Mouse (Mus musculus): ENCODE measurements at regions not wholly inside any gene's neighbourhood (a gene's known extent, or its start where the extent isn't known, plus 50 kb on each side); places are given as distances from the start of the nearest gene placed in this dataset.
"Not testable (repeated sequence)": the region's sequence is repeated elsewhere in the genome, so short reads cannot be mapped to it uniquely, and the experiment has no call there.

DNA sequence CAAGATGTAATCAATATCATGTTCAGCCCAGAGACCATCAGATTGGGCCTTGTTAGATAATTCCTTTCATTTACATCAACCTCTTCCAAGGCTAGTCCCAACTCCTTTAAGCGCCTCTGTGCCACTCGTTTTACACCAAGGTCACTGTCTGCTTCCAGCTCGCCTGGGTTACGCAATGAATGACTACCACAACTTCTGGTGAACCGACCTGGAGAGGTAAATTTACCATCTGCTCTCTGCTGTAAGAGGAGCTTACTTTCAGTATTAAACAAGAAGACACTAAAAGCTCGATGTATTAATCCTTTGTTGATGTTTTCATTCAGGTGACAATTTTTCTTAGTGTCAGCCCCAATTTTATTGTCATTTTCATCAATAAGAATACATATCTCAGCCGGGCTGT lies 51.7 kb upstream of the Fam174b start:
- DNase-seq (ENCODE audit: extremely low spot score, low read depth, low spot score), result no peak

DNA sequence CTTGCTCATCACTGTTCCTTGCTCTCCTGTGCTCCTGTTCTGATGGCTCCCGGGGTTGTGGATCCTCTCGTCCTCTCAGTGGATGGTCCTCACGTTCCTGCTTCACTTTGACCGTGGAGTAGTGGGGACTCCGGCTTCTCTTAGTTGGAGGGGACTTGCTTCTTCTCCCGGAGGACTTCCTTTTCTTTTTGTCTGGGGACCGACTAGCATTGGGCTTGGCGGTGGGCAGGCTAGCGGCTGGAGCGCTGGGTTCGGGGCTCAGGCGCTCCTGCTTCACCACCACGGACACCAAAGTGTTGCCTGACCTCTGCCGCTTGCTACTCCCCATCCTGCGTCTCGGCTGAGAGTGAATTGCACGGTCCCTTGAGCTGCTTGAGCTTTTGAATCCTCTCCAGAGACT lies 53.9 kb upstream of the Fam174b start:
- not testable (repeated sequence) for DNase-seq (ENCODE audit: extremely low spot score, low read depth, low spot score)

DNA sequence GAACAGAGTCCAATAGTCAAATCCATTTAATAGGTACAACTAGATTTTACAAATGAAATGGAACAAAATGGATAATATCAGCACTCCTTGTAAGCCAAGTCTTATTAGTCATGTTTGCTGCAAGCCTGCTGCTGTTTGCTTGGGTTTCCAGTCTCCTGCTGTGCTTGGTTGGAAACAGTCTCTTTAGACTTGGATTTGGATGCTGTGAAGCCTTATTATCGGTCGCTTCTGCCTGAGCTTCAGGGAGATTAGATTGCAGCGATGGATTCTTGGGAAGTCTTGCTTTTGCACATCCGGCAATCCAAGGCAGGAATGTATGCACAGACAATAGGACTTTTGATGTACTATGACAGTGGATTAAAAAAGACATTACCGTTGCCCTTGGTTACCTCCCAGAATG lies 57.3 kb upstream of the Fam174b start:
- no peak for DNase-seq (ENCODE audit: extremely low spot score, low read depth, low spot score)

DNA sequence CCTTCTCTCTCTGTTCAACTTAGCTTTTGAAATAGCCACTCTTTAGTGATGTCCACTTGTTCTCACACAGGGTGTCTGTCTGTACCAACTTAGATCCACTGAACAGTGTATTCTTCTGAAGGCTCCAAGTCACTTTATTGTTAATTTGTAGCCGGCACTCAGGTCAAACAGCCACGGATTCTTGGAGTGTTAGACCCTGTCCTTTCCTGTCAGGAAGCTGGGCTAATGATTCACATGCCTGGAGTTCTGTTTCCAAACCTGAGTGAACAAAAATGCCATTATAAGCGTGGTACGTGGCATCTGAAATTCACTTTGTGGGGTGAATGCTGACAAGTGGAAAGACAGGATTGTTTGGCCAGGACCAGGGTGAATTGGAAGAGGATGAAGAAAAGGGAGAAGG lies 69.5 kb upstream of the Fam174b start:
- DNase-seq (ENCODE audit: extremely low spot score, low read depth, low spot score), result no peak

DNA sequence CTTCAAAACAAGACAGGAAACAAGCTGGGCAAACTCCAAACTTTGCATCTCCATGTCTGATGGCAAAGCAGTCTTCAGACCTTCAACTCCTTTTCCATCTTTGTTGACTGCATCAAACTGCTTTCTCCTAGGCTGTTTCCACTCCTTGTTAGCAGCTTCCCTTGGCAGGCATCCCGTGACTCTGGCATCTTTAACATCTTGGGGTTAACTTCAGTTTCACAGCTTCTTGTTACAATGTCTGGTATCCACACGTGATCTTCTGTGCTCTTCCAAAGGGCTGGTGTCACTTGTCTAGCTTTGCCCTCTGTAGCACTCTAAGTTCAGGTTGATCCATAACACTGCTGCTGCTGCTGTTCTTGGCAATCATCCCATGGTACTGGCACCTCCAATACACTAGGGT lies 71.3 kb upstream of the Fam174b start:
- DNase-seq (ENCODE audit: extremely low spot score, low read depth, low spot score), result no peak

DNA sequence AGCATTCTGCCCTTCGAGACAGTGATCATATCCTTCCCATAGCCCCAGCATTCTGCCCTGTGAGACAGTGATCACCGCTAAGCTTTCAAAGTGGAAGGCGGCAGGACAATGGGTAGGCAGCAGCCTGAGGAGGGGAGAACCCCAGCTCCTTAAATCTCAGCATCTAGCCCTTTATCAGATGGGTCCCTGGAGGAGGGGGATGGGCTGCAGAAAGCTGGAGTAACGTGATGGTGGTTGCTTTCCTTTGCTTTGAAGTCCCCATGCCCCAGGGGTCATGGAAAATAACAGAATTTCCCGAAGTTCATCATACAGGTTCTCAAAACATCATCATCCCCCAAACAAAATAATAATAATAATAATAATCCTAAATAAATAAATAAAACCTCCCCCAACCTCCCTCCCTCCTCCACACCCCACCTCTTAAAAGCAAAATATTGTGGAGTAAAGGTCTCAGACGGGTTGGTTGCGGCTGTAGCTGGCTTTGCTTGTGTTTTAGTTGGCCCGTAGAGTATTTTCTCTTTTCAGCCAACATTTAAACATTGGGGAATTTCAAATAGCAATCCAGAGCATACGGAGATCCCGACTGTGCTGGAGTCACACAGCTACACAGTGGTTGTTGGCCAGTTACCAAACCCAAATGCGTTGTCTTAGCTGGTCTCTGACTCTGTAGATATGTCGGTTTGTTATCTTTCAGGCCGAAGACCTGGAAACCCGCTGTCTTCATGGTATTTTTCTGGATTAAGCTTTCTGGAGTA lies 73.0 kb upstream of the Fam174b start:
- DNase-seq (ENCODE audit: extremely low spot score, low read depth, low spot score), result no peak

DNA sequence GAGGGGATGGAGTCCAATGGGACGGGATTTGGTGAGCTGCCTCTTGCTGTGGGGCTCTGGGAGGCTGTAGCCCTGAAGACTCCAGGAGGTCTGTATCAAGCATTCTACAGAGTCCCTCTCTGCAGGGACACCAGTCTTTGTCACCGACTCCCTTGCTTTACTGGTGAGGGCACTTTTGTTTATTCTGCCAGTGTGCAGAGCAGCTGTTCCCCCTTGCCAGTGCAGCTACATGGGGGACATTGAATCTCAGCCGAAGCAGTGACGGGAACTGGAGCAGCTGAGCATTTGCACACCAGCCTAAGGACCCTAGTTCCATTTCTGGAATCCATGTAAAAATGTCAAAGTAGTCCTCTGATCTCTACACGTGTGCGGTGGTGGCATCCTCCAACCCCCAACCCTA lies 75.1 kb upstream of the Fam174b start:
- no peak for DNase-seq (ENCODE audit: extremely low spot score, low read depth, low spot score)

DNA sequence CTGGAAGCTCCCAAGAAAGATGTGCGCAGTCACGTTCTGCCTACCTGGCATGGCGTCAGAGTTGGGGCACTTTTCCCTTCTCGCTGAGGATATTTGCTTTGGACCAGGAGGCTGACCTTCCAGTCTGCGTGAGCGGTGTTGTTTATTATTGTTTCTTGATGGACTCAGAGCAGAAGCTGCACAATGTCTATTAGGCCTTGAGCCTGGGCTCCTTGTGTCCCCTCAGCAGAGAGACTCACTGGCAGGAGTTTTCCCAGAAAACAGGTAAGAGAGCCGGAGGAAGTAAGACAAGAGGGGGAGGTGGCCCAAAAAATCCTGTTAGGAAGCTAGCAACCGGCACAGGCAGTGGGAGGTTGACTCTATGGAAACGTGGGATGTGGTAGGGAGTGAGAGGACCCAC lies 77.6 kb upstream of the Fam174b start:
- DNase-seq (ENCODE audit: extremely low spot score, low read depth, low spot score), result no peak

DNA sequence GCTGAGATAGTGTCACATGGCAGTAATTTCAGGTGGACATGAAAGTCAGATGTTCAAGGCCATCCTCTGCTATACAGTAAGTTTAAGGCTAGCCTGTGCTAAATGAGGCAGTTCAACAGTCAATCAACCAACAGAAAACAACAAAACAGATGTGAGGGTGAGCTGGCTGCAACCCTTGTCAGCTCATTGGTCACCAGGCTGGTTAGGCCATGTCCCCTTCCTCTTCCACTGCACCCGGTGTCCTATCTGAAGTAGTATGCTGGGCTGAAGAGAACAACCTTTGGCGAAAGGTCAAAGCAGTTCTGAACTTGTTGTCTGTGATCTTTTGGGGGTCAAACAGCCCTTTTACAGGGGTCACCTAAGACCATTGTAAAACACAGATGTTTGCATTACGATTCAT lies 78.2 kb upstream of the Fam174b start:
- DNase-seq (ENCODE audit: extremely low spot score, low read depth, low spot score), result no peak

DNA sequence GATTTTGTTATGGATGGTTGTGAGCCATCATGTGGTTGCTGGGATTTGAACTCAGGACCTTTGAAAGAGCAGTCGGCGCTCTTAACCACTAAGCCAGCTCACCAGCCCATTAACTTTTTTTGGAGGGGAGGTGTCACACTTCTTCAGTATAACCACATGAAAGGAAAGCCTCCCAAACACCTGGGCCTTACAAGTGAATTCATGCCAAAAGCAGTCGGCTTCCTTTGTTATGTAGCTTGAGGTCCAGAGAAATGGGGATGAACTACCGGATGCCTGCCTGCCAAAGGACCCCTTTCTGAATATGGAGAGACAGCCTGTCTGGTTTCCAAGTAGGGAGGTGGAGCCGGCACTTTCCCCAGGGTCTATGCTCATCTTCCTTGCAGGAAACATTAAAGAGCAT lies 80.6 kb upstream of the Fam174b start:
- no peak for DNase-seq (ENCODE audit: extremely low spot score, low read depth, low spot score)

DNA sequence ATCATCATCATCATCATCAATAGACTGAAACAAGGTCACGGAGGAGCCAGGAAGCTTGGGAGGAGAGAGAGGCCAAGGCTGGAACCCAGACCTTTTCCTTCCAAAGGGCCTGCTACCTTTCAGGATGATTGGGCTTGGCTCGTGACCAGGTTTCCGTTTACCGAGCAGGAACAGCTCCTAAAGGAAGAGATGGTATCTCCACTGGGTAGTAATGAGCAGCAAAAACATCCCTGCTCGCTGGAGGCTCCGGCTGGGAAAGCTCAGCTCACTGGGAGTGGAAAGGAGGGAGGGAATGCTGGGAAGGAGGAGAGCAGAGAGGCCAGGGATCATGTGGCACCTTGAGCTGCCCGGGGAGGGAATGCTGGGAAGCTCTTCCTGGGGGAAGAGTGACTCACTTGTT lies 82.8 kb upstream of the Fam174b start:
- no peak for DNase-seq (ENCODE audit: extremely low spot score, low read depth, low spot score)

DNA sequence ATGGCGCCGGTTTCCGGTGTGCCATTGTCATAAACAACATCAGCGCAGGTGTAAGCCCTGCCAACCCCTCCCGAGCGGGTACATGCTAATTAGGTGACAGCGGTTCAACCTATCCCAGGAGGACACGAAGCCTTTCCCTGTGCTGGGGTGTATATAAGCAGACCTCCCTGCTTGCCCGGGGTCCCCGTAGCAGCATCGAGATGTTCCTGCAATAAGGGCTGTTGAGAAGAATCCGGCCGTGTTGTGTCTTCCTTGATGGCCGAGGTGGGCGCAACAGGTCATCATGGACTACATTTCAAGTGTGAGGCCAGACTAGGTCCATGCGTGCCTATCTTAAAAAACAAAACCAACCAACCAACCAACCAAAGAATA lies 83.7 kb upstream of the Fam174b start:
- not testable (repeated sequence) for DNase-seq (ENCODE audit: extremely low spot score, low read depth, low spot score)

DNA sequence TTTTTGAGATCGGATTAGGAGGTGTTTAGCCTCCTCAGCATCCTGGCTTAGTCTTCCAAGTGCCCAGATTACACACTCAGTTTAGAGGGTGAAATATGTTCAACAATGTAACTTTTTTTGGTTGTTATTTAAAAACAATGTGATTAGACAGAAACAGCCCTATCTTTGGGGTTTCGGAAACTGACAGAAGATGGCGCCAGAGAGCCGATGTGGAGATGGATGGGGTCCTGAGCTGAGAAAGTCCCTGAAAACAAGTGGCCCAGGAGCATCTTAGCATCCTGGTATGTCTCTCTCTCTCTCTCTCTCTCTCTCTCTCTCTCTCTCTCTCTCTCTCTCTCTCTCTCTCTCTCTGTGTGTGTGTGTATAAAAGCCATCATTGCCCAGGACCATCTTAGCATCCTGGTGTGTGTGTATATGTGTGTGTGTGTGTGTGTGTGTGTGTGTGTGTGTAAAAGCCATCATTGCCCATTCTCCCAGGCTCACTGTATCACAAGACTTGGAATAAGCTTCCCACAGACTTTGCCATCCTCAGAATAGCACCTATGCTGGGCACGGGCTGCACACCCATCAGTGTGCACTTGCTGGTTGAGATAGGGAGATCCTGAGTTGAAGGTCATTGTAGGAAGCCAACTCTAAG lies 84.2 kb upstream of the Fam174b start:
- DNase-seq (ENCODE audit: extremely low spot score, low read depth, low spot score), result peak; percentile 42

DNA sequence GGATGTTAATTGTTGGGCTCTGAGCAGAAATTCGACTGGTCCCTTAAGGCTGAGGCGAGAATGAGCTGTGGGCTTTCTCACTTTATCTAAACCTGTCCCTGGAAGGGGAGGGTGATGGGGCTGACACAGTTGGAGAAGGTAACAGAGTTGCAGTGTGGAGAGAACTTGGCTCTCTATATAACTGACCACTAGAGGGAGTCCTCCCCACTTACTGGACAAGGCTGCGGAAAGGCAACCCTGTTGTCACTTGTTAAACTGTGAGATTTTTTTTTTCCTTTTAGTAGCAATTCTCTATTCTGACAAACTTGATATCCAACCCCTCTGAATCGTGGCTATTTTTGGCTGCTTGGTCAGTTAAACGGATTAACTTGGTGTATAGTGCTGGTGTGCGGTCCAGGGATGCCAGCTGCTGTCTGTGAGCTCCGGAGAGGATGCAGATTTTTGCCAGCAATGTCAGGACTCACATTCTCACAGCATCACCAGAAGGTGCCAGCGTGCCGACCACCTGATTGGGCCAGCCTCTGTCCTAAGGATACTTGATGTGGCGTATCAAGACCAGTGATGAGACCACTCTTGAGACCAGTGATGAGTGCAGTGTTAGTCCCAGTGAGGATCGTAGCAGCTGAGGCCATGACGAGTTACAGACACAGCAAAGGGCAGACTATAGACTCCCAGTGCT lies 85.8 kb upstream of the Fam174b start:
- peak; percentile 46 for DNase-seq (ENCODE audit: extremely low spot score, low read depth, low spot score)

DNA sequence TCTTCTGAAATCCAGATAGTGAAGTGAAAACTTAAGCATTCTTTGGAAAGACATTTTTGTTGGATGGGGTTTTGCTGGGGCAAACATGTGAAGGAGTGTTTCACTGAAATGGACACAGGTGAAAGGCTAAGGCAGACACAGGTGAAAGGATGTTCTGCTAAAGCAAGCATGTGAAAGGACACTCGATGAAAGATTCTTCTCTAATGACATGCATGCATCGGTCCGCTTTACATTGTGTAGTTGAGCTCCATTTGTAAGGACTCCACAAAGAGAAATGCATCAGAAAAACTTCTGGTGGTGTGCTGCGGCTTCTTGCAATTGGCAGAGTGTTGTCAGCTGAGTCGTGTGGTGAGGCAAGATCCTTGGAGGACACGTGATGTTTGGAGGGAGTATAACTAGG lies 89.2 kb upstream of the Fam174b start:
- no peak for DNase-seq (ENCODE audit: extremely low spot score, low read depth, low spot score)

DNA sequence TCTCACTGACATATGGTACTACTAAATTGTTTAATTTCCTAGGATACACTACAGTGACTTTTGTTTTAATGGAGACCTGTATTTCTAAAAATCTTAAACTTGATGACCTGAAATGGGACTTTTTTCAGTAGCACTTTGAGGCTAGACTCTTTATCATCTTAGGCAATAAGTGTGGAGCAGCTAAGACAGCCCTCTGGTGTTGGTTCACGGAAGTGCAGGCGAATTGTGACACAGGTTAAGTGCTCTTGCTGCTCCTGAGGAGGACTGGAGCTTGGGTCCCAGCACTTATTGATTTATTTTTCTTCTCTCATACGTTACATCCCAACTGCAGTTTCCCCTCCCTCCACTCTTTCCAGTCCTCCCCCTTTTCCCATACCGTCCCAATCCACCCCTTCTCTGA lies 92.1 kb upstream of the Fam174b start:
- DNase-seq (ENCODE audit: extremely low spot score, low read depth, low spot score), result peak; percentile 80

DNA sequence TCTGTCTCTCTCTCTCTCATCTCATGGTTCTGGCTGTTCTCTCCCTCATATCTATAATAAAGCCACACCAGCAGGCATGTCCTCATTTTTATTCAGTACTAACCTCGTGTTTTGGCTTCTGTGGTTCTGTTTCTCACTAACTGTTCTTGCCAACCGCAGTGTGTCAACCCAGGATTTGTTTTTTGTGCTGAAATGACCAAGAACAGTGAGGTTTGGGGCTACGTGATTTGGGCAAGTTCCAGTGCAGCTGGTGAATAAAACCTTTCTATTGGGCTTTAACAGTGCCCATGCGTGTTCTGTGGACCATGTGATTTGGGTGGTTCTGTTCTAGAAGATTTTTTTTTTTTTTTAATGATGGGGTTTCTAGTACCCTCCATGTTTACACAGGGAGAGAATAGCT lies 93.0 kb upstream of the Fam174b start:
- no peak for DNase-seq (ENCODE audit: extremely low spot score, low read depth, low spot score)

DNA sequence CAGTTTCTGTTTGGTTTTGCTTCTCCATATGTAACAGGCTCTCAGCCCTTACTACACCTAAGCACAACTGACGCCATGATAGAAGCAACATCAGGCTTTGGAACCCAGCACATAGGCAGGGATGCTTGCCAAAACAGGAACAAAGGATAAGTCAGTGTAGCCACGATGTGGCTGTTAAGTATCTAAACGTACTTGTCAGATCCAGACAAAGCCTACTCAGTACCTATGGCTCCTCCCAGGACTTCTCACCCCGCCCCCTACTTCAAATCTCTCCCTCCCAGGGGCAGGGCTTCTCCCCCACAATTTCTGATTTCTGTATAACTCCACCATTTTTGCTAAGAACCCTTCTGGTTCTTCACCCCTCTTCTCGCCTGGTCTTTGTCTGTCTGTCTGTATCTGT lies 93.4 kb upstream of the Fam174b start:
- no peak for DNase-seq (ENCODE audit: extremely low spot score, low read depth, low spot score)

DNA sequence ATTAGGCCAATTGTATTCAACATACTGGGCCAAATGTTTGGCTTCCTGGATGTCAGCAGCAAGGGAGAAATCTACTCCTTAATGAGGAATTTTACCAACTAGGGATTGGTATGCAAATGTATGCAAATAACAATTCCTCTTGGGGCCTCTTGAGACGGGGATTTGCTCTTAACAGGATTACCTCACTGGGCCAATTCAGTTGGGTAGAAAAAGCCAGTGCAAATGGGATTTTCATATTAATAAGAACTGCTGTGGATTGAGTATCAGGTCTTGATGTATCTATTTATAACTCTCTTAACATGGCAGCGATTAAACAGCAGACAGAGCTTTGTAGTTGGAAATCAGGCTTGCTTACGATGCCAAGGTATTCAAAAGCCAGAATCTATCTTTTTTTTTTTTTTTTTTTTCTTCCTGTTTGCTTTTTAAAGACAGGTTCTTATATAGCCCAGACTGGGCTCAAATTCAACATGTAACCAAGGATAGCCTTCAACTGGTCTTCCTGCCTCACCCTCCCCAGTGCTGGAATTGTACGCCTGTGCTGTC lies 95.7 kb upstream of the Fam174b start:
- DNase-seq (ENCODE audit: extremely low spot score, low read depth, low spot score), result no peak

DNA sequence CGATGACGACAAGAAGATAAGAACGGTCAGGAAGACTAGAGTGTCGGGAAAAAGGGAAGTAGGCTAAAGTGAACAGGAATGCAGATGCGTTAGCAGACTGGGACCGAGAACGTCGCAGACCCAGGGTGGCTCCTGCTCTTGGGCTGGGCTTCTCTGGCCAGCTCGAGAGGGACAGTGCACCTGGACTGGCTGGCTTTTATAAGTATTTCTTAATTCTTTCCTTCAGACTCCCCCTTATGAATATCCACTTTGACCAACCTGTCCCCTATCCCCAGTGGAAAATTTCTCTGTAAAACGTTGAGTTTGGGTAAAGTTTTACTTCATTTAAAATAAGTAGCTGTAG lies 96.1 kb upstream of the Fam174b start:
- no peak for DNase-seq (ENCODE audit: extremely low spot score, low read depth, low spot score)

DNA sequence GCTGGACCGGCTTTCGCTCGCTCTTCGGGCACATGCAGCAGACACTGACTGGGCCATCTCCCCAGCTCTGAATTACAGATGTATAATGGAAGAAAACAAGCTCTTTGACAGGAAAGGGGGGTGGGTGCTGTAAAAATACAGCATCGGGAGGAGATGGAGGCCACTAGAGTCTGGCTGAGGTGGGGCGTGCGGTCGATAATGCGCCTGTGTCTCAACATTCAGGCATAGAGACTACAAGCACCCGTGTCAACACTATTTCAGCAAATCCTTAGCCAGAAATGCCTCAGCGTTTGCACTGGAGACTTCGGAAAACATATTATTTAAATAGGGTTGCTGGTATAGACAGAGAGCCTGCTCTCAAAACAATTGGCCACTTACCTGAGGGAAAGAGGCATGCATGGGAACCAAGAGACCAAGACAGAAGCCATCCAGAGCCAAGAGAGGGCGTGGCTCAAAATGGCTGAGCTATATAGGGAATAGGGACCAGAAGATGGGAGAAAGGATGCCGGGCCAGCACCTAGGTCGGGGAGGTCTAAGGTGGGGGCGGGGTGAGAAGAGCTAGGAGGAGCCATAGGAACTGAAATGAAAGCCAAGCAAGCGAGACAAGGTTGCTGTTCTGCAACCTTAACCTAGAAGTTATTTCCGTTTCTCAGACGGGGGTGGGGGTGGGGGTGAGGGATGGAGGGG lies 96.7 kb upstream of the Fam174b start:
- no peak for DNase-seq (ENCODE audit: extremely low spot score, low read depth, low spot score)

DNA sequence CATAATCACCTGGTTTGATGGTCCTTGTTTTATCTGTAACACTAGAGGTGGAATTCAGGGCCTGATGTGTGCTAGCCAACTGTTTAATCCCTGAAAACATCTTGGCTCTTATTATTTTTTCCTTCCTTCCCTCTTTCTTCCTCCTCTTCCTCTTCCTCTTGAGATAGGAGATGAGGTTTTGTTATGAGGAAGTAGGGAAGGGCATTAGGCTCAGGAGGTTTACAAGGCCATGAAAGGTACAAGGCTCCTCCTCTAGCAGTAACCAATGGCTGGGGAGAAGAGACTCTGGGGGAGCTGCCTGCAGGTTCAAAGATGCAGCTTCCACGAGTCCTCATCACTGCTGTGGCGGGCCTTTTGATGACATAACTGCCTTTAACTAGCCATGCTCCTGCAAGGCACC lies 98.6 kb upstream of the Chd2 start:
- DNase-seq (ENCODE audit: extremely low spot score, low read depth, low spot score), result no peak

Data from hindlimb bud, embryonic 11.5 days (tissue).